Mouse (Mus musculus) kidney, postnatal 36 days (tissue): Measurements from ENCODE around the gene Slc37a4.
A peak's percentile ranks its signal among the peaks of the same experiment; 100 is the strongest.
"Not testable (repeated sequence)": the region's sequence is repeated elsewhere in the genome, so short reads cannot be mapped to it uniquely, and the experiment has no call there.

ENCODE experiments used
- DNase-seq, 2 experiments: peaks; one replicate each; pipeline ENCODE4 v3.0.0; 2021 to 2022; ENCODE audit warnings: mixed read lengths in 2 of 2

Slc37a4 gene

DNA sequence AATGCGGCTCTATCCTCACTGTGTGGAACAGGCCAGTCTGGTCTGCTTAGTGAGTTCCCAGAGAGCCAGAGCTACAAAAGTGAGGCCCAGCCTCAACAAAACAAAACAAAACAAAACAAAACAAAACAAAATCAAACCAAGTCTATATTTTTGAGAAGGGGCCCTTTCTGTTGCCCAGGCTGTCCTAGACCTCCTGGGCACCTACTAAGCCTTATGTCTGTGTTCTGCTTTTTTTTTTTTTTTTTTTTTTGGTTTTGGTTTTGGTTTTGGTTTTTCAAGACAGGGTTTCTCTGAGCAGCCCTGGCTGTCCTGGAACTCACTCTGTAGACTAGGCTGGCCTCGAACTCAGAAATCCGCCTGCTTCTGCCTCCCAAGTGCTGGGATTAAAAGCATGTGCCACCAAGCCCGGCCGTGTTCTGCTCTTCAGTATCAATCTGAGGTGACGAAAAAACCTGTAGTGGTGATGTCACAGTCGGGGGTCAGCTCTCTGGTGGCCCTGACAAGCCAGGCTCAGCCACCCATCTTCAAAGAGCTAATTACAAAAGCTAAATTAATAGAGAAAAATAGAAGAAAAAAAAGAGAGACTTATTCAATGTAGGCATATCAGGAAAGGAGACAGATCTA lies 47.9 kb downstream of the Slc37a4 start:
- not testable (repeated sequence) for DNase-seq

DNA sequence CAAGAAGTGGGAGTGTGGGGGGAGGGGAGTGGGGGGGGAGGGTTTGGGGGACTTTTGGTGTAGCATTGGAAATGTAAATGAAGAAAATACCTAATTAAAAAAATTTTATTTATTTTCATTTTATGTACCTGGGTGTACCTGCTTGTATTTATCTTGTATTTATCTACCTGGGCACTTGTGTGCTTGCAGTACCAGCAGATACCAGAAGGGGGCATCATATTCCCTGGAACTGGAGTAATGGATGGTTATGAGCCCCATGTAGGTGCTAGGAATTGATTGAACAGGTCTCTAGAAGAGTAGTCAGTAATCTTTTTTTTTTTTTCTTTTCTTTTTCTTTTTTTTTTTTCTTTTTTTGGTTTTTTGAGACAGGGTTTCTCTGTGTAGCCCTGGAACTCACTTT lies 53.7 kb downstream of the Slc37a4 start:
- peak in 1 of 2 experiments; percentile 45 for DNase-seq
